Mouse (Mus musculus) intestine, embryonic 15.5 days (tissue): ENCODE data around the gene Vti1a. TPM values are rescaled to one million over a fixed set of nuclear protein-coding genes. Genes with fewer than 3 reads are reported as not detected.

Experiments used
- ATAC-seq: fragments of 200-750 bp; cut with Nextera tagmentation; 2 replicates; pipeline ENCODE4 v1.8.0; 2017; ENCODE audit warnings: moderate TSS enrichment, moderate library complexity
- H3K27ac ChIP-seq: fragments of 300-500 bp; sonication (generic); 2 replicates; pipeline ENCODE4 v1.5.1; 2015; ENCODE audit warnings: mild to moderate bottlenecking, inconsistent platforms
- H3K27me3 ChIP-seq: fragments of 300-500 bp; sonication (generic); replicated peaks from 2 replicates; pipeline ENCODE4 v1.6.1; 2015; ENCODE audit warnings: inconsistent platforms
- H3K36me3 ChIP-seq: fragments of 300-500 bp; sonication (generic); 2 replicates; pipeline ENCODE4 v1.6.1; 2015; ENCODE audit warnings: inconsistent platforms
- H3K4me1 ChIP-seq: fragments of 300-500 bp; sonication (generic); replicated peaks from 2 replicates; pipeline ENCODE4 v1.6.1; 2015; ENCODE audit warnings: inconsistent platforms
- H3K4me2 ChIP-seq: fragments of 300-500 bp; sonication (generic); replicated peaks from 2 replicates; pipeline ENCODE4 v1.6.1; 2015; ENCODE audit warnings: mild to moderate bottlenecking, inconsistent platforms
- H3K4me3 ChIP-seq: fragments of 300-500 bp; sonication (generic); replicated peaks from 2 replicates; pipeline ENCODE4 v1.5.1; 2015; ENCODE audit warnings: inconsistent platforms
- H3K9ac ChIP-seq: fragments of 300-500 bp; sonication (generic); 2 replicates; pipeline ENCODE4 v1.6.1; 2015; ENCODE audit warnings: inconsistent platforms
- H3K9me3 ChIP-seq: fragments of 300-500 bp; sonication (generic); 2 replicates; pipeline ENCODE4 v1.6.1; 2016; ENCODE audit warnings: inconsistent platforms
- WGBS: fragments of 180-500 bp; shearing (Covaris S2); methylation state at CpG from one replicate; pipeline ENCODE4 v1.1.7; 2015; 5-methylcytosine and 5-hydroxymethylcytosine counted together
- polyA plus RNA-seq: library from polyadenylated mRNA; unstranded; fragments of >200 nt; fragmentation: Nextera tagmentation; extraction: Ambion mirVana; gene quantifications from 2 replicates; pipeline ENCODE4 v1.2.1, GENCODE M21; 2015

Vti1a gene
- polyA plus RNA-seq, 1 experiment from 2014 or later = 23.5 TPM

- Histone ChIP-seq H3K27me3 (no peaks in the 10 kb centered on the region), H3K9me3 (no peaks in the 10 kb centered on the region), H3K4me1 (peaks cover 26% of the 10 kb centered on the region), H3K4me3 (no peak overlapping the region), H3K36me3 (no peaks in the 10 kb centered on the region), H3K9ac (no peak overlapping the region), H3K4me2 (peak overlapping the region; percentile 37), H3K27ac (peak overlapping the region; percentile 74)
- WGBS = 31% methylated on average over 26 of the region's 26 CpGs
- ATAC-seq = peak; percentile 80
Measured at GRCm38 (mm10) chr19:55592876-55593691, 277.0 kb downstream of the Vti1a start.

- Histone ChIP-seq H3K9me3 (no peaks in the 10 kb centered on the region), H3K36me3 (no peaks in the 10 kb centered on the region), H3K9ac (no peak overlapping the region), H3K4me3 (no peak overlapping the region), H3K4me1 (peaks cover 27% of the 10 kb centered on the region), H3K27ac (peak overlapping the region; percentile 74), H3K4me2 (peak overlapping the region; percentile 37), H3K27me3 (no peaks in the 10 kb centered on the region)
- 0 out of 2 replicates have a peak, but pooled peaks have one; percentile 4 for ATAC-seq
- 66% methylated on average over 16 of the region's 16 CpGs for WGBS
Measured at GRCm38 (mm10) chr19:55593729-55594444, 277.8 kb downstream of the Vti1a start.

- no peak overlapping the region for H3K9ac ChIP-seq
- H3K27ac ChIP-seq = no peak overlapping the region
- H3K4me3 ChIP-seq = no peak overlapping the region
- no peaks in the 10 kb centered on the region for H3K9me3 ChIP-seq
- no peak for ATAC-seq
- WGBS = 84% methylated on average over 3 of the region's 3 CpGs
- no peak overlapping the region for H3K4me2 ChIP-seq
- no peaks in the 10 kb centered on the region for H3K27me3 ChIP-seq
- H3K4me1 ChIP-seq = peaks cover 31% of the 10 kb centered on the region
- H3K36me3 ChIP-seq = no peaks in the 10 kb centered on the region
Measured at GRCm38 (mm10) chr19:55594451-55594850, 278.4 kb downstream of the Vti1a start.

- peaks cover 32% of the 10 kb centered on the region for H3K4me1 ChIP-seq
- H3K9ac ChIP-seq = no peak overlapping the region
- H3K4me3 ChIP-seq = no peak overlapping the region
- no peaks in the 10 kb centered on the region for H3K9me3 ChIP-seq
- H3K27ac ChIP-seq = peak overlapping the region; percentile 67
- H3K27me3 ChIP-seq = no peaks in the 10 kb centered on the region
- WGBS = 35% methylated on average over 9 of the region's 9 CpGs
- peak; percentile 84 for ATAC-seq
- H3K36me3 ChIP-seq = no peaks in the 10 kb centered on the region
- H3K4me2 ChIP-seq = peak overlapping the region; percentile 12; the same call in 1 of the 2 replicates
Measured at GRCm38 (mm10) chr19:55595945-55596649, 280.0 kb downstream of the Vti1a start.

GRCm38 (mm10) chr19:55596804-55597203, 280.7 kb downstream of the Vti1a start:
- 57% methylated on average over 6 of the region's 6 CpGs for WGBS
- H3K4me3 ChIP-seq = no peak overlapping the region
- H3K9me3 ChIP-seq = no peaks in the 10 kb centered on the region
- H3K4me2 ChIP-seq = peak overlapping the region; percentile 12; the same call in 1 of the 2 replicates
- H3K4me1 ChIP-seq = peaks cover 32% of the 10 kb centered on the region
- no peak for ATAC-seq
- no peaks in the 10 kb centered on the region for H3K27me3 ChIP-seq
- no peak overlapping the region for H3K9ac ChIP-seq
- peak overlapping the region; percentile 67 for H3K27ac ChIP-seq
- H3K36me3 ChIP-seq = no peaks in the 10 kb centered on the region

- Histone ChIP-seq H3K27me3 (no peaks in the 10 kb centered on the region), H3K4me3 (no peak overlapping the region), H3K36me3 (no peaks in the 10 kb centered on the region), H3K9me3 (no peaks in the 10 kb centered on the region), H3K4me2 (no peak overlapping the region), H3K9ac (no peak overlapping the region), H3K4me1 (peaks cover 32% of the 10 kb centered on the region), H3K27ac (no peak overlapping the region)
- WGBS = 60% methylated on average over 2 of the region's 2 CpGs
- no peak for ATAC-seq
Measured at GRCm38 (mm10) chr19:55597296-55597695, 281.2 kb downstream of the Vti1a start.

- H3K9ac ChIP-seq = no peak overlapping the region
- peak overlapping the region; percentile 34; the same call in 1 of the 2 replicates for H3K27ac ChIP-seq
- H3K27me3 ChIP-seq = no peaks in the 10 kb centered on the region
- no peak overlapping the region for H3K4me3 ChIP-seq
- WGBS = 45% methylated on average over 12 of the region's 12 CpGs
- no peaks in the 10 kb centered on the region for H3K36me3 ChIP-seq
- H3K9me3 ChIP-seq = no peaks in the 10 kb centered on the region
- no peak overlapping the region for H3K4me2 ChIP-seq
- peaks cover 32% of the 10 kb centered on the region for H3K4me1 ChIP-seq
- ATAC-seq = no peak
Measured at GRCm38 (mm10) chr19:55597951-55598350, 281.9 kb downstream of the Vti1a start.

- no peak for ATAC-seq
- no peaks in the 10 kb centered on the region for H3K9me3 ChIP-seq
- no peaks in the 10 kb centered on the region for H3K27me3 ChIP-seq
- H3K27ac ChIP-seq = no peak overlapping the region
- WGBS = 58% methylated on average over 6 of the region's 6 CpGs
- no peak overlapping the region for H3K9ac ChIP-seq
- H3K4me1 ChIP-seq = peaks cover 26% of the 10 kb centered on the region
- H3K4me2 ChIP-seq = no peak overlapping the region
- no peak overlapping the region for H3K4me3 ChIP-seq
- no peaks in the 10 kb centered on the region for H3K36me3 ChIP-seq
Measured at GRCm38 (mm10) chr19:55599124-55599523, 283.0 kb downstream of the Vti1a start.

GRCm38 (mm10) chr19:55607725-55608124, 291.6 kb downstream of the Vti1a start:
- H3K4me2 ChIP-seq = no peak overlapping the region
- WGBS = 52% methylated on average over 10 of the region's 10 CpGs
- no peaks in the 10 kb centered on the region for H3K36me3 ChIP-seq
- no peak for ATAC-seq
- H3K9me3 ChIP-seq = no peaks in the 10 kb centered on the region
- H3K9ac ChIP-seq = no peak overlapping the region
- no peak overlapping the region for H3K27ac ChIP-seq
- no peaks in the 10 kb centered on the region for H3K27me3 ChIP-seq
- H3K4me1 ChIP-seq = 0 out of 2 replicates have a peak, but pooled peaks cover 8% of the 10 kb centered on the region
- H3K4me3 ChIP-seq = no peak overlapping the region

- WGBS = 77% methylated on average over 14 of the region's 14 CpGs
- peaks cover 11% of the 10 kb centered on the region; the same call in 1 of the 2 replicates for H3K4me1 ChIP-seq
- no peak overlapping the region for H3K27ac ChIP-seq
- H3K4me3 ChIP-seq = no peak overlapping the region
- H3K9me3 ChIP-seq = no peaks in the 10 kb centered on the region
- no peak overlapping the region for H3K9ac ChIP-seq
- H3K36me3 ChIP-seq = no peaks in the 10 kb centered on the region
- ATAC-seq = no peak
- H3K4me2 ChIP-seq = no peak overlapping the region
- no peaks in the 10 kb centered on the region for H3K27me3 ChIP-seq
Measured at GRCm38 (mm10) chr19:55608858-55609375, 292.8 kb downstream of the Vti1a start.

- no peak overlapping the region for H3K27ac ChIP-seq
- H3K9ac ChIP-seq = no peak overlapping the region
- H3K27me3 ChIP-seq = no peaks in the 10 kb centered on the region
- no peak overlapping the region for H3K4me3 ChIP-seq
- WGBS = 74% methylated on average over 3 of the region's 3 CpGs
- H3K36me3 ChIP-seq = no peaks in the 10 kb centered on the region
- ATAC-seq = no peak
- peaks cover 11% of the 10 kb centered on the region; the same call in 1 of the 2 replicates for H3K4me1 ChIP-seq
- no peaks in the 10 kb centered on the region for H3K9me3 ChIP-seq
- no peak overlapping the region for H3K4me2 ChIP-seq
Measured at GRCm38 (mm10) chr19:55609806-55610205, 293.7 kb downstream of the Vti1a start.

GRCm38 (mm10) chr19:55615743-55616142, 299.6 kb downstream of the Vti1a start:
- Histone ChIP-seq H3K4me1 (peaks cover 11% of the 10 kb centered on the region), H3K27ac (no peak overlapping the region), H3K4me3 (no peak overlapping the region), H3K27me3 (no peaks in the 10 kb centered on the region), H3K4me2 (no peak overlapping the region), H3K9me3 (no peaks in the 10 kb centered on the region), H3K36me3 (no peaks in the 10 kb centered on the region), H3K9ac (no peak overlapping the region)
- 78% methylated on average over 5 of the region's 5 CpGs for WGBS
- no peak for ATAC-seq
